Mouse (Mus musculus) midbrain, embryonic 14.5 days (tissue): ENCODE data around the gene Slc4a3. TPM values are rescaled to one million over a fixed set of nuclear protein-coding genes. Genes with fewer than 3 reads are reported as not detected.

Experiments used
- ATAC-seq: fragments of 200-750 bp; cut with Nextera tagmentation; 2 replicates; pipeline ENCODE4 v1.8.0; 2017; ENCODE audit warnings: moderate number of reproducible peaks, moderate library complexity; ENCODE audit not compliant: low FRiP score, low TSS enrichment
- DNase-seq: peaks from one replicate; pipeline ENCODE4 v3.0.0-alpha.2; 2015
- H3K27ac ChIP-seq: fragments of 300-500 bp; sonication (generic); replicated peaks from 2 replicates; pipeline ENCODE4 v1.5.1; 2014; ENCODE audit warnings: mild to moderate bottlenecking, low read depth, low read length, moderate library complexity
- H3K27me3 ChIP-seq: fragments of 300-500 bp; sonication (generic); 2 replicates; pipeline ENCODE4 v1.6.1; 2014; ENCODE audit warnings: low read length, control low read depth, mixed read lengths; ENCODE audit not compliant: control insufficient read depth, insufficient read depth
- H3K36me3 ChIP-seq: fragments of 300-500 bp; sonication (generic); 2 replicates; pipeline ENCODE4 v1.6.1; 2014; ENCODE audit warnings: low read length, control low read depth; ENCODE audit not compliant: control insufficient read depth, insufficient read depth
- H3K4me1 ChIP-seq: fragments of 300-500 bp; sonication (generic); 2 replicates; pipeline ENCODE4 v1.6.1; 2014; ENCODE audit warnings: mild to moderate bottlenecking, antibody characterized with exemption, low read length, control low read depth; ENCODE audit not compliant: control insufficient read depth, insufficient read depth
- H3K4me2 ChIP-seq: fragments of 300-500 bp; sonication (generic); 2 replicates; pipeline ENCODE4 v1.6.1; 2014; ENCODE audit warnings: mild to moderate bottlenecking, low read length, moderate library complexity
- H3K4me3 ChIP-seq: fragments of 300-500 bp; sonication (generic); replicated peaks from 2 replicates; pipeline ENCODE4 v1.5.1; 2014; ENCODE audit warnings: low read depth, low read length
- H3K9ac ChIP-seq: fragments of 300-500 bp; sonication (generic); replicated peaks from 2 replicates; pipeline ENCODE4 v1.6.1; 2014; ENCODE audit warnings: mild to moderate bottlenecking, low read length, moderate library complexity
- H3K9me3 ChIP-seq: fragments of 300-500 bp; sonication (generic); 2 replicates; pipeline ENCODE4 v1.6.1; 2016; ENCODE audit warnings: low read length, control low read depth, mixed read lengths; ENCODE audit not compliant: control insufficient read depth
- WGBS: fragments of 180-500 bp; shearing (Covaris S2); extraction: QIAGEN DNeasy Blood & Tissue Kit; methylation state at CpG from one replicate; pipeline ENCODE4 v1.1.7; 2014; 5-methylcytosine and 5-hydroxymethylcytosine counted together
- polyA plus RNA-seq: library from polyadenylated mRNA; unstranded; fragments of >200 nt; fragmentation: Nextera tagmentation; extraction: Ambion mirVana; gene quantifications from 2 replicates; pipeline ENCODE4 v1.2.1, GENCODE M21; 2014

Slc4a3 gene
- 31.5 and 41.0 TPM in 2 replicates for polyA plus RNA-seq

DNA sequence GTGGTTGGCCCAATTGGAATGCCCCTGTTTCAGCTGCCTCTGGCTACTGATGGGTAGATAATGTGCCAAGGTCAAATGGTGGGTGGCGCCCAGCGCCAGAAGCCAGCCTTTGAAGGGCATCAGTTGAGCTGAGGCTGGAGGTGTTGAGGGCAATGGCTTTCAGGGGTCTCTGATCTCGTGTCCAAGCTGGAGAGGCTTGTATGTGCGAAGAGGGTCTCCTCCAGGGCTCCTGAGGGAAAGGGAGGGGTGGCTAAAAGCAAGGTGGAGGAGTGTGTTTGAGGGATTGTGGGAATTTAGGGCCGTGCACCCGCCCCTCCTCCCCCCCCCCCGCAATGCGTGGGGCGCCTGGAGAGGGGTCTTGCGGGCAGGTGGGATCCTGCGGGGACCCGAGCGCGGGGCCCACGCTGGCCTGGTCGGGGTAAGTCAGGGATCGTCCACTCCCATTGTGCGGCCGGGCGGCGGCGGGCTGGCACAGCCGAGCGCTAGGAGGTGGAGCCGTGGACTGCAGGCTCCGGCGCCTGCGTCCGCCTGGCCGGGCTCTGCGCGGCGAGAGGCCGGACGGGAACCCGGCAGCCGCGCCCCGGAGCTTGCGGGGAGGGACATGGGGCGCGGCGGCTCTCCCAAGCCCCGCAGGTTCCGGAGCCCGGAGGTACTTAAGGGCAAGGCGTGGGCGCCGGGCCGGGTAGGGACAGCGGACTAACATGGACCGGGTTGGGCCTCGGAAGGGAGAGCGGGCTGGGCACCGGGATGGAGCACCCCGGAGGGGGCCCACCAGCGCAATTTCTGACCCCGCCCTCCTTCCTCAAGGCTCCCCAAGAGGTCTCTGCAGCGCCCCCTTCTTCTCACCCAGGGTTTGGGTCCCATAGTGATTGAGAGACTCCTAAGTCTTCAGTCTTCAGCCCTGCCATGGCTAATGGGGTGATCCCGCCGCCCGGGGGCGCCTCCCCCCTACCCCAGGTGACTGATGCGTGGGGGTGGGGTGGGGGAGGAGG, at the start of gene Slc4a3:
Gene Slc4a3, plus strand, starts transcription at position 302 of the 992 bp plus-strand sequence.
- Histone ChIP-seq H3K27ac (peak within 1 kb of the TSS; percentile 82), H3K36me3 (peaks cover 16% of the 10 kb centered on the region), H3K4me2 (peak within 1 kb of the TSS; percentile 75), H3K9ac (peak within 1 kb of the TSS; percentile 92), H3K27me3 (no peaks in the 10 kb centered on the region), H3K9me3 (no peaks in the 10 kb centered on the region), H3K4me3 (peak within 1 kb of the TSS; percentile 77), H3K4me1 (peaks cover 17% of the 10 kb centered on the region)
- DNase-seq, result peak; percentile 84
- under 1% methylated on average over 55 of the region's 64 CpGs for WGBS
- peak; percentile 87 for ATAC-seq

DNA sequence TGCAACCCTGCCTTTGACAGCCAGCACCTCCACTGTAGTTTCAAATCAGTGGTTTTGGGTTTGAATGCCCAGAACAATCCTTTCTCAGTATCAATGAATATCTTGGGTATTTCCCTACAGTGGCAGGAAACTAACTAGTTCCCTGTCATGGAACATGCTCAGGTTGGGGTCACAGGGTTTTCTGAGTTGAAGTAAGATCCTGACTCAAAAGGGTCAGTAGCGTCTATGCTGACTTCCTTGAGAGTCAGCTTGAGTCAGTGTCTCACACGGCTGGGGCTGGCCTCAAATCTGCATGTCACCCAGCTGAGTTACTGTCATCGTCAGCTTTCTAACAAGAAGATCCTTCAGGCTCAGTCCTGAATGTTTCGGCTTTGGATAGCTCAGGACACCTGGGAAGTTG, 47.2 kb upstream of the Slc4a3 start:
- WGBS, result 90% methylated on average over 4 of the region's 4 CpGs

DNA sequence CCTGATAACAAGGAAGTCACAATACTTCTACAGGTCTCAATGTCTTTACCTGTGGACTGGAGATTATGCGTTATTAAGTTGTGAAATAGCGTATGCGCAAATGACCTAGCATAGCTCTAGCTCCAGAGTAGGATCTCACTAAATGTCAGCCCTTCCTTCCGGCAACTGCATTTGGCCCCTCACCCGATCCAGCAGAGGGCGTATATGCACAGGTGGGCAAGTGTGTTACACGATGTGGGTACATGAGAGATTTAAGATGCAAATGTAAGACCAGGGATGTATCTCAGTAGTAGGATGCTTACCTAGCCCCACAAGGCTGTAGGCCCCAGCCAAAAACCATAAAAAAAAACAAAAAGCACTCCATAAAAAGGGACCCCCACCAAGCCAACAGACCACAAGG, 46.6 kb upstream of the Slc4a3 start:
- 86% methylated on average over 7 of the region's 7 CpGs for WGBS
- ATAC-seq, result no peak
- Histone ChIP-seq H3K36me3 (peaks cover 37% of the 10 kb centered on the region), H3K27ac (no peak overlapping the region), H3K4me3 (no peak overlapping the region), H3K9me3 (no peaks in the 10 kb centered on the region), H3K27me3 (0 out of 2 replicates have a peak, but pooled peaks cover 5% of the 10 kb centered on the region), H3K9ac (no peak overlapping the region), H3K4me1 (0 out of 2 replicates have a peak, but pooled peaks cover 5% of the 10 kb centered on the region), H3K4me2 (no peak overlapping the region)
- DNase-seq, result no peak

More for the DNA sequence above, 47.2 kb upstream of the Slc4a3 start:
- Histone ChIP-seq H3K27ac (no peak overlapping the region), H3K36me3 (peaks cover 37% of the 10 kb centered on the region), H3K4me3 (no peak overlapping the region), H3K4me1 (0 out of 2 replicates have a peak, but pooled peaks cover 3% of the 10 kb centered on the region), H3K4me2 (no peak overlapping the region), H3K27me3 (0 out of 2 replicates have a peak, but pooled peaks cover 5% of the 10 kb centered on the region), H3K9me3 (no peaks in the 10 kb centered on the region), H3K9ac (no peak overlapping the region)
- ATAC-seq (no peak), DNase-seq (no peak)

DNA sequence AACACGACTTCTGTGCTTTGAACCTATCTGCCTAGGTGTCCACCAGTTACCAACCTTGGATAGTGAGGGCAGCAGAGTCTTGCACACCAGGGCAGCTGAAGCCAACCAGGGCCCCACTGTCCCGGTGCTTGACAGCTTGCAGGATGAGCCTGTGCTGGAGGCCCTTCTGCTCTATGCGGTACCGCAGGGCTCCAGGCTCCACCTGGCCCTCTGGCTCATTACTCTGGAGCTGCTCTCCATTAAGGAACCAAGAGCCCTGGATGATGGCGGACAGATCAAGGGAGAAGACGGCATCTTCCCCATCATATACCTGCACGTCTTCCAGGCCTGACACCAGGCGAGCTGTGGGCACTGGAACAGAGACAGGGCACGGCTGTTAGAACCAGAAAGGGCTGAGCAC, 44.2 kb upstream of the Slc4a3 start:
- Histone ChIP-seq H3K4me1 (peaks cover 15% of the 10 kb centered on the region), H3K36me3 (peaks cover 37% of the 10 kb centered on the region), H3K9ac (no peak overlapping the region), H3K27me3 (0 out of 2 replicates have a peak, but pooled peaks cover 5% of the 10 kb centered on the region), H3K27ac (no peak overlapping the region), H3K4me3 (no peak overlapping the region), H3K4me2 (no peak overlapping the region), H3K9me3 (no peaks in the 10 kb centered on the region)
- ATAC-seq (no peak), DNase-seq (no peak)
- WGBS, result 96% methylated on average over 9 of the region's 9 CpGs

DNA sequence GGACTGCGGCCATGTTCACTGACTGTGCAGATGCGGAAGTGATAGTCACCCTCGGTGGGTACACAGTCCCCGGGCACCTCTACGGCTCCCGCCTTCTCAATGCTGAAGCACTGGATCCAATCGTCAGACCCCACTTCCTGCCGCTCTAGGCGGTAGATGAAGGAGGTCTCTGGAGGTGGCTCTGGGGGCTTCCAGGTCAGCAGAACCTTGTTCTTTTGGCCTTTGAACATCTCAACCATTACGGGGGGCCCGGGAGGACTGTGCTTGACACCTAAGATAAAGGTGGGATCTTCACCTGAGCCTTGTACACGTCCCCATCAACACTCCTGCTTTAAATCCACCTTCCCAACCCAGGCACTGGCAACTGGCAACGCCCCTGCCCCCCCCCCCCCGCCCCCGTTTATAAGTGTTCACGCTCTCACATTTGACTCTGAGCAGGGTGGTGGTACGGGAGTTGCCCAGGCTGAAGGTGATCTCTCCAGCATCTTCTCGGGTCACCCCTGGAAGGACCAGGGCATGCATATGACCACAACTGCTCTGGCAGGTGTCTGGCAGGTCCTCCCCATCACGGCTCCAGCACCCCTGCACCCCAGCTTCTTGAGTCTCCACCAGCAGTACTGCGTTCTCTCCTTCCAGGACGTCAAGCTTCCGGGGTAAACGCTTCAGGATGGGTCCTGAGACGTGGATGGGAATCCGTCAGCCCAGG, 43.0 kb upstream of the Slc4a3 start:
- H3K4me2 ChIP-seq, result no peak overlapping the region
- H3K9ac ChIP-seq, result no peak overlapping the region
- H3K27ac ChIP-seq, result no peak overlapping the region
- peaks cover 37% of the 10 kb centered on the region for H3K36me3 ChIP-seq
- H3K4me3 ChIP-seq, result no peak overlapping the region
- H3K27me3 ChIP-seq, result 0 out of 2 replicates have a peak, but pooled peaks cover 5% of the 10 kb centered on the region
- H3K9me3 ChIP-seq, result no peaks in the 10 kb centered on the region
- WGBS, result 89% methylated on average over 25 of the region's 25 CpGs
- H3K4me1 ChIP-seq, result peaks cover 18% of the 10 kb centered on the region
- ATAC-seq (no peak), DNase-seq (no peak)

DNA sequence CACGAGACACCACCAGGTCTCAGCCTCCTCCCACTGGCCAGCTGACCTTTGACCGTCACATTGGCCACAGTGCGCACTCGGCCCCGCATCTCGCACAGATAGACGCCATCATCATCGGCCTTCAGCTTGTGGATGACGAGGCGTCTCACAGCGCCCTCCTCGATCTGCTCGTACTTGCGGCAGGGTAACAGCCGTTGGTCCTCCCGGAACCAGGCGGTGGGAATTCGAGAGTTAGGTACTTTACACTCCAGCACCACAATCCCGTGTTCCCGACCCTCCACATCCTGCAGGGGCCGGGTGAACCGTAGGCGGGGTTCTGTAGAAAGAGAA, 42.5 kb upstream of the Slc4a3 start:
- Histone ChIP-seq H3K4me1 (peaks cover 18% of the 10 kb centered on the region), H3K4me2 (no peak overlapping the region), H3K27me3 (0 out of 2 replicates have a peak, but pooled peaks cover 5% of the 10 kb centered on the region), H3K27ac (no peak overlapping the region), H3K9ac (no peak overlapping the region), H3K36me3 (peaks cover 35% of the 10 kb centered on the region), H3K9me3 (no peaks in the 10 kb centered on the region), H3K4me3 (no peak overlapping the region)
- 69% methylated on average over 23 of the region's 23 CpGs for WGBS
- ATAC-seq (no peak), DNase-seq (no peak)

DNA sequence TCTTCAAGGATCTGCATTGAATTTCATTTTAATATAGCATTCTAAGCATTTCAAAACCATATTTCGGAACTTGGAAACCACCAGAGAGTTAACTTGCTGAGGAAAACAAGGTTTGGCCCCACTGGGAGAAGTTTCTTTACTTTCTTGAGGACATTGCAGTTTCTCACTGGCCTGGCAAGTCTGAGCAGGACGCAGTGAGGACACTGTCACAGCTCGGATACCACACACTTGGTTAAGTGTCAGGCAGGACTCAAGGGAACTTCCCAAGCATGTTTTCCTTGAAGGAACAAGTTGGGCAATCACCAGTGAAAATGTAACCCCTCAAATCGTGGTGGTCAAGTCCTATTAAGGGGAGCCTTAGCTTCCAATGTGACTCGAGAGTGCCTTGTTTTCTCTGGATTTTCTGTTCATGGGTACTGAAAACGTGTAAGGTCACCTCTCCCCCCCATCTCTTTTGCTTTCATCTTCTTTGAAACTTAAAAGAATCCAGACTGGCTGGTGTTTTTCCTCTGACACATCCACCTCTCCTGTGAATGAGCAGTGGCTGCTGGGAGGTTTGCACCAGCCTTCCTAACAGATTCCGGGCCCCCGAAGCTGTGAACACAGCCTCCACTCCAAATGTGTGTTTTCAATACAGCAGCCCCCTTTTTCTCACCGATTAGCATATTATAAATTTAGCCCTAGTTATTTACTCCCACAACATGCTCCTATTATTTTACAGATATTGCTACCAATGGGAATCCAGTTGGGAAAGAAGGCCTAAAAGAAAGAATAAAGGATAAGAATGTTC, 41.6 kb upstream of the Slc4a3 start:
- no peaks in the 10 kb centered on the region for H3K9me3 ChIP-seq
- 67% methylated on average over 9 of the region's 9 CpGs for WGBS
- peak overlapping the region; percentile 90 for H3K27ac ChIP-seq
- H3K4me1 ChIP-seq, result peaks cover 18% of the 10 kb centered on the region
- peak overlapping the region; percentile 56 for H3K4me3 ChIP-seq
- H3K4me2 ChIP-seq, result peak overlapping the region; percentile 80
- ATAC-seq (no peak), DNase-seq (no peak)
- peak overlapping the region; percentile 91 for H3K9ac ChIP-seq
- H3K36me3 ChIP-seq, result peaks cover 27% of the 10 kb centered on the region
- H3K27me3 ChIP-seq, result 0 out of 2 replicates have a peak, but pooled peaks cover 5% of the 10 kb centered on the region
